Mouse (Mus musculus) B cell, adult 2 months (primary cell): ENCODE data around the gene Gm10570.

Experiments
- DNase-seq, 2 experiments: peaks; one replicate each; pipeline ENCODE4 v3.0.0; 2022

Gene Gm10570

DNA sequence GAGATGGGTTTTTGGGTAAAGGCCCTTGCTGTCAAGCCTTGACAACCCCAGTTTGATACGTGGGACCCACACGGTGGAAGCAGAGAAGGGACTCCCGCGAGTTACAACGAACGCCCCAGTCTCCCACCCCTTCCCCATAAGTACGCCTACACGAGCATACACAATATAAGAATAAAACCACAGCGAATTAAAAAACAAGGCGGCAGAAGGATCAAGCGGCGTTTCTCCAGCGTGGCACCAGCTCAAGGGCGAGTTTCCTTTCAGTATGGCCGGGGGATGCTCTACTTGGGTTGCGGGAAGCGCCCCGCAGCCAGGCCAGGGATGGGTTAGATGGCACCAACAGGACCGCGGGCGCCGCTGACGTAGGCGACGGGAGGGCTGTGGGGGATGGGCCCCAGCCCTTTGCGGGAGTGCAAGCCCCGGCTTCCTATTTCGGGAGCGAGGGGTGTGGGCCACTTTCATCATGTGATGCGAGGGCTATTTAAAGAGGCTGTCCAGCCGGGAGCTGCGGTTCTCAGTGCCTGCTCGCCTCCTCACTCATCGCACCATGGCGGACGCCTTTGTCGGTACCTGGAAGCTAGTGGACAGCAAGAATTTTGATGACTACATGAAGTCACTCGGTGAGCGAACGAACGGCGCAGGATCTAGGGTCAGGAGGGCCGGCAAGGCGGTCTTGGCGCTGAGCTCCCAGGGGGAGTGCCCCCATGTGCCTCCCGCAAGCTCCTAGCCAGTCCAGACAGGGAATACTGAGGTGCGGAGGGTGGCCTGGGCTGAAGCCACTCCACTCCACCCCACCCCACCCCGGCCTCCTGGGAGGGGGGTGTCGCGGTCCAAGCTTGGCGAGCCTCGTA, at the start of gene Gm10570, which contains the start of gene Fabp3:
TSS of gene Gm10570 (minus strand) at position 444 of the 851 bp plus-strand sequence.
TSS of gene Fabp3 (plus strand) at position 365 of the 851 bp plus-strand sequence.
- DNase-seq, result peak in 1 of 2 experiments; percentile 19

DNA sequence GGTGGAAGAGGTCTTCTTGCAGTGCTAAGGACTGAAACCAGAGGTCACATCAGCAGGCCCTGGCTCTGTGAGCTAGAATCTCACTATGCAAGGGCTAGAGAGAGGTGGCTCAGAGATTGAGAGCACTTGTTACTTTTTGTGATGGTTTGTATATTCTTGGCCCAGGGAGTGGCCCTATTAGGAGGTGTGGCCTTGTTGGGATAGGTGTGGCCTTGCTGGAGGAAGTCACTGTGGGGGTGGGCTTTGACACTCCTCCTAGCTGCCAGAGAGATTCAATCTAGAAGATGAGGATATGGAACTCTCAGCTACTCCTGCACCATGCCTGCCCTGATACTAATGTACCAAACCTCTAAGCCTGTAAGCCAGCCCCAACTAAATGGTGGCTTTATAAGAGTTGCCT, 49.5 kb upstream of the Gm10570 start:
- peak in 1 of 2 experiments; percentile 19 for DNase-seq

DNA sequence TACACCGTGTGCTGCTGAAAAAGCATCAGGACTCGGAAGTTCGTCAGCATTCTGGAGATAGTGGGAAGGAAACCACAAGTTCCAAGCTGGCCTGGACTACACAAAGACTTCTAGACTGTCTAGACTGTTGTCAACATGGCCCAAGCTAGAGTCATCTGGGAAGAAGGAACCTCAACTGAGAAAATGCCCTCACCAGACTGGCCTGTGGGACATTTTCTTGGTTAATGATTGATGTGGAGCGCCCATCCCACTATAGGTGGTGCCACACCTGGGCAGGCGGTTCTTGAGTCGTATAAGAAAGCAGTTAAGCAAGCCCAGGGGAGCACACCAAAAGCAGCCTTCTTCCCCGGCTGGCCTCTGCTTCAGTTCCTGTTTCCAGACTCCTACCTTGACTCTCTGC, 44.1 kb upstream of the Gm10570 start:
- no peak for DNase-seq

DNA sequence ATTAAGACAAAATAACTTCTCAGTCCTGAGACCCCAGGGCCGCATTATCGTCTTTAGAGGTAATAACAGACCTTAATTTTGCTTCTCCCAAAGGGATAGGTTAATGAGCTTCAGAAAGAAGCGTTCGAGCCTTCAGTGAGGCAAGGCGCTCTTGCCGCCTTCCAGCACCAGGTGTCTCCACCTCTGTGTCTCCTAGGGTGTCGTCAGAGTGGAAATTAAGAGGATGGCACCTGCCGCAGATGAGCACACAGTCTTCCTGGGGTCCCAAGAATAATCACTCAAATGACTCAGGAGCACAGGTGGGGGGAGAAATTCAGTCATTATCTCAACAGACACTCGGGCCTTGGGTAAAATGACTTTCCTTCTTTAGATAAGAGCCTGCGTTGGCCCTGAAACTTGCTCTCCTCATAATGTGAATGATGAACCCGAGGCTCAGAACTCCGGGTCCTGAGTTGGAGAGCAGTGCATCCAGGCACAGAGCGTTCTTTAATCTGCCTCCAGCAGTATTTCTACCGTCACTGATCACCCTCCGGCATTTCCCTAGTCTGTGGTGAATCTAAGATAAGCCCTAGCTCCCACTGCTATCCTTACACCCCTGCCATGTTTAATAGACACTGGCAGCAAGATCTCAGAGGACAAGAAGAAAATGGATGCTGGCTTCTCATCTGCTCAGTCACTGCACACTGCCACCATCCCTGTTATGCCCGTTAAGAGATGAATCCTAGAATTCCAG, 42.4 kb upstream of the Gm10570 start:
- no peak for DNase-seq

DNA sequence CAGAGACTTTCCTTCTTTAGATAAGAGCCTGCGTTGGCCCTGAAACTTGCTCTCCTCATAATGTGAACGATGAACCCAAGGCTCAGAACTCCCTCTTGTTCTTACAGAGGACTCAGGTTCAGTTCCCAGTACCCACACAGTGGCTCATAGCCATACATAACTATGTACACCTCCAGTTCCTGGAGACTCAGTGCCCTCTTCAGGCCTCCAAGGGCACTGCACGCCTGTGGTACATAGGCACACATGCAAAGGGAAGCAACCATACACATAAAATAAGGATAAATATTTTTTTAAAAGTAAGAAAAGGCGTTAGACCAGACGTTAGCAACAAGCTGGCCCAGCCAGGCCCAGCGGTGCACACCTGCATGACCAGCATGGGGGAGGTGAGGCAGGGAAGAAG, 41.2 kb upstream of the Gm10570 start:
- peak in 1 of 2 experiments; percentile 14 for DNase-seq

DNA sequence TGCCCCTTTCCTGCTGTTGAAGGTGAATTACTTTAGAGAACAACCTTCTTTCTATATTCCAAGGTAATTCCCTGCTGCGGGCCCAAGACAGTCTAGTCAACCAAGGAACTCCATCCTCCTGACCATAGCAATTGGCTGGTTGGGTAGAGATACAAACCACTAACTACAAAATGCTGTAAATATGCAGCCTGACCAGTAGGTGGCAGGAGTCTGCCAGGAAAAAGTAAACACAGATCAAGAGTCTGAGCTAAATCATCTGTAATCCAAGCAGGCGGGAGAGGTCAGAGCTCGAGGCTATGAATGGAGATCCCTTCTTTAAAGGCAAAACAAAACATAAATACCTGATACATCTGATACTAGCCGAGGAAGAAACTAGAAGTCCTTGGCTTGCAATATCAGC, 33.2 kb upstream of the Gm10570 start:
- peak; percentile 67 to 70 for DNase-seq

DNA sequence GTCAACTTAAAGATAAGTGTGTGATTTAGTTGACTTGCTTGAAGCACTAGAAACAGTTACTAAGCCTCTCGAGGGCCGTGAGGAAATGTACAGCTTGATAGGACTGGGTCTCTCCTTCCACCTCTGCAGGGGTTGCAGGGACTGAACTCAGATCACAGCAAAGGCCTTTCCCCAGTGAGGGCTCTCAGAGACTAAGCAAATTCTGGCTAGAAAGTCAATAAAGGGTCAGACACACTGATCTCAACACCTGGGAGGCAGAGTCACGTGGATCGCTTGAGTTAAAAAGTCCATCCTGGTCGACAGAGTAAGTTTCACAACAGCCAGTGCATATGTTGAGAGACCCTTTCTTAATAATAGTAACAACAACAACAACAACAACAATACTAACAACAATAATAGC, 27.4 kb upstream of the Gm10570 start:
- no peak for DNase-seq

DNA sequence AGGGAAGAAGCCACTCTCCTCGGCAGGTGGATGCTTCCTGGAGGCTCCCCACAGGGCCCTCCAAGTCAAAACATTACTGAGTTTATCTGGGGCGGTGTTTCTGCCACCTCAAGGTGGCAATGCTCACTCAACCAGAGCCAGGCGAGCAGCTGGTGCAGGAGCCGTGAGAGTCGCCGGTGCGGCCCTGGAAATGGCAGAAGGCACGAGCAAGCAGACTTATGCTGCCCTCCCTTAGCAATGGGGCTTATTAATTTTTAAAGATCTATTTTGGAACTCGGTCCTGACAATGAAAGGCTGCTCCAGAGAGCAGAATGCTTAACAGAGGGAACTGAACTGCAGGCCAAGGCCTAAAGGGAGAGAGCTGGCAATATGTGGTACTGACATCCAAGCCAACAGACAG, 18.9 kb upstream of the Gm10570 start:
- no peak for DNase-seq

DNA sequence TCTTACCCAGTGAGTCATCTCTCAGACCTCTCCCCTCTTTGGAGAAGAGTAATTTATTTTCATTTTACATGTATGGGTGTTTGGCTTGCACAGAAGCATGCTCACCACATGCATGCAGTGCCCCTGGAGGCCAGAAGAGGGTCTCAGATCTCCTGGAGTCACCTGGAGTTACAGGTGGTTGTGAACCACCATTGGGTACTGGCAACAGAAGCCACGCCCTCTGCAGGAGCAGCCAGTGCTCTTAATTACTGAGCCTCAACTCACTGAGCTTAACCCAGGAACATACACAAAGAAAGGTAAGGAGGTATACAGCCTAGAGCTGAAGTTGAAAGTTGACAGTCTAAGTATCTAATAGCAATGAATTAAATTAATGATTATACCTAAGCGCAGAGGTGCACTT, 17.0 kb upstream of the Gm10570 start:
- no peak for DNase-seq

DNA sequence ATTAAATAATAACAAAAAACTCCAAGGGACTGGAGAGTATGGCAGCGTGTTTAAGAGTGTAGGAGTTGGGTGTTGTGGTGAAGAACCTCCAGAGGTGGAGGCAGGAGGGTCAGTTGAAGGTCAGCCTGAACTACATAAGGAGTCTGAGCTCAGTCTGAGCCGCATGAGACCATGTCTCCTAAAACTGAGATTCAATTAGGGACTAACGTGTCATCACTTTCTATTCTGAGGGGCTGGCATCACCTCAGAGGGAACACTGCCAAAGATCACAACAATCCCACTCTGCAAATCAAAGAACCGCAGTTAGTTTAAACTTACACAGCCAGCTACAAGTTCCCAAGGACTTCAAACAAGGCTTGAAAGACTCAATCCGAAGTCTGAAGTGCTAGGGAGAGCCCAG, 15.1 kb upstream of the Gm10570 start:
- DNase-seq, result no peak

DNA sequence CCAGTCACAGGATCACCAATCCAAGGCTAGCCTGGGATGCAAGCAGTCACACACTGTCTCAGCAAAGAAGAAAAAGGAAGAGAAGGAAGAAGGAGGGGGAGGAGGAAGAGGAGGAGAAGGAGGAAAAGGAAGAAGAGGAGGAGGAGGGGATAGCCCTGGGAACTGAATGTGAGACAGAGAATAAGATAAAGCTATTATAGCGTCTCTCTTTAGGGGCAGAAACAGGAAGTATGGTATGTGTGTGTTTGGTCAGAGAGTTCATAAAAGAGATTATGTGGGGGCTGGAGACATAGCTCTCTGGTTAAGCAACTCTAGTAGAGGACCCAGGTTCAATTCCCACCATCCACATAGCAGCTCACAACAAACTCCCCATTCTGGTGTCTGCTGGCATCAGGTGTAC, 14.7 kb upstream of the Gm10570 start:
- no peak for DNase-seq

DNA sequence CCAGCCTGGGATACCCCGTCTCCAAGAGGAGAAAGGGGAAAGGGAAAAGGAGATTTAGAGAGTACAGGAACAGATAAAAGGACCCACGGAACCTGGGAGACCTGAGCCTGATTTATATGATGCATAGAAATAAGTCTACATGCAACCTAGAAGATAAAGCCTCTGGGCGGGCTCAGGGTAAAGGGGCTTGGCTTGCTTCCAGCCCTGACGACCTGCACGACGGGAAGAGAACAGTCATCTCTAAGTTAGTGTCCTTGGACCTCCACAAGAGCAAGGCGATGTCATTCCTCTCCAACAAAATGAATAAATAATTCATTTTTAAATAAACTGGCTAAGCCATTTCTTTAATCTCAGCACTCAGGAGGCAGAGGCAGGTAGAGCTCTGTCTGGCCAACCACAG, 14.1 kb upstream of the Gm10570 start:
- DNase-seq, result no peak

DNA sequence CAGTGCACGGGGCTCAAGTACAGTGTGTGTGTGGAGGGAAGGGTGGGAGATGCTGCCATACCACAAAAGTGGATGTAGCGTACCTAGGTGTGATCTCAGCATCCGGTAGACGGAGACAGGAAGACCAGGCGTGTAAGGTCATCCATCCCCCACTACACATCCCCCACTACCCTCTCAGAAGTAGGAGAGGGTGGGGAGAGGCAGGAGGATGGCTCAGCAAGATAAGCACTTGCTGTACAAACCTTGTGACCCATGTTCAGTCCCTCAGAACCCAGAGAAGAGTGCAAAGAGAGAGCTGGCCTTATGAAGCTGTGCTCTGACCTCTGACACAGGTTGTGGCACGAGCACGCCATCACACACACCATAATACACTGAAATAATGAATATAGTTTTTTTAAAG, 13.2 kb upstream of the Gm10570 start:
- no peak for DNase-seq

DNA sequence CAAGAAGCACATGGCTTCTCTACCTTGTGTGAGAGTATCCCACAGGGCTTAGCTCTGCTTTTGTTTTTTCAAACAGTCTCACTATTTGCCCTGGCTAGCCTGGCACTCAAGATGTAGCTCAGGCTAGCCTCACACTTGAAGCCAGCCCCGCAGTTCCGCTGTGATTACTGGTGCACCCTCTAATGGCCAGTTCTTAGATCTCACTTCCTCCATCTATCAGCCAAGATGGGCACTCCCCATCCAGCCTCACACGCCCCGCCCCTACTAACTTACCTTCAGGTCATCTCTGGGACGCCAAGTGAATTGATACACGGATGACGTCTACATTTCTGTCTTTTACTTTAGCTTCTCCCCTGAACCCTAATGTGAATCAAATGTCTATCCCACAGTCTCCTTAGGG, 11.1 kb upstream of the Gm10570 start:
- no peak for DNase-seq

DNA sequence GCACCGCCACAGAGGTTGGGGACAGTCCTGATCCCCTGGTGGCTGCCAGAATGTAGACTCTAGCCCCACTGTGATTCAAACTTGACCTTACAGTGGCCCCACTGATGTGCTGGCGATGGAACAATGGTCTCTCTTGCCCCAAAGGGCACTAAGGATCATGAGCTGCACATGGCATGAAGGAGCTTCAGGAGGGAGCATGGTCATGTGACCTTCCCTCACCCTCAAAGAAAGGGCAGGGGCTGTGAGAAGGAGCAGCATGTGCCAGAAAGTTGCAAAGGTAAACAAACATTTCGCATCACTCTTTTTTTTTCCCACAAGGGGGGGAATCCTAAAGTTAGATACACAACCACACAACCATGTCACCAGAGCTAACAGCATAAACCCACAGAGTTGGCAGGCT, 9.6 kb upstream of the Gm10570 start:
- DNase-seq, result no peak

DNA sequence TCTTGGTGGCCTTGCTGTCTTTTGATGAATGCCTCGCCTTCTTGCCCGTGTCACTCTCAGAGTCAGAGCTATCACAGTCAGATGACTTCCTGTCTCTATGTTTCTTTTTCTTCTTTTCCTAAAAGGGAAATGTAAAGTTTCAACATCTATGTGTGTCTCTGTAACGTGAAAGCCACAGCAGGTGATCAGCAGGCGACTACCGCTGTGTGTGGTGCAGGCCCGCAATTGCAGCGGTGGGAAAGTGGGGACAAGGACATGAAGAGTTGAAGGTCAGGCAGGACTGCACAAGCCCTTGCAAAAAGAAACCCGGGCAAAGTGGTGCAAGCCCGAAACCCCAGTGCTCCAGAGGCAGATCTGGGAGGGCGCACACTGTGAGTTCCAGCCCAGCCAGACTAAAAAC, 8.2 kb upstream of the Gm10570 start:
- DNase-seq, result no peak

DNA sequence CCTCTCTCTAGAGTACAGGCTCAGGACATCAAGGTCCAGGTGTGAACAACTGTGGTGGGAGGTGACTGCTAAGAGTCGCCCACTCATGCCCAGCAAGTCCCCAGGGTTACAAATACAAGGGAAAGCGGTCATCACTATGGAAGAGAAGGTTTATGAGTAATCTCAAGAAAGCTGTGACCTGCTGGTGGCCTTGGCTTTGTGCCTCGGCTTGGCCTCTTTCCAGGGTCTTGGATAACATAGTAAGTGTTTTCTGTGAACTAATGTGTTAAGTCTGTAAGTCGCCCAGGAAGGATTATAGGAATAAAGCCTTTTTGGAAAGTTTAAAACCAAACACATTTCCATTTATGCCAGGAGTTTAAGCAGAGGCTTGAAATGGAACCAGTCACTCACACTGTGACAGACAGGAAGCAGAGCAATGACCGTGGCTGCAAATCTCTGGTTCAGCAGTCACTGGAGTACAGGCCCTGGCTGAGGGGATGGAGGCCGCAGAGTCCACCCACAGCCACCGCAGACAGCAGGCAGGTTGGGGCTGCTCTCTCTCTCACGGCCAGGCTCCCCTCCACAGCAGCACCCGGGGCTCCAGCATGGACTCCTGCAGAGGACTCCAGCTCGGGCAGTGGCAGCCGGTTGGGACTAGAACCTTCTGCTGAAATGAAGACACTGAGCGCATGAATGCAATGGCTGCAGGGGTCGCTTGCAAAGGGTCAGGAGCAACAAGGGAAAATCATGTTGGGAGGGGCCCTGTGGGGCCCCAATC, 7.5 kb upstream of the Gm10570 start:
- no peak for DNase-seq

DNA sequence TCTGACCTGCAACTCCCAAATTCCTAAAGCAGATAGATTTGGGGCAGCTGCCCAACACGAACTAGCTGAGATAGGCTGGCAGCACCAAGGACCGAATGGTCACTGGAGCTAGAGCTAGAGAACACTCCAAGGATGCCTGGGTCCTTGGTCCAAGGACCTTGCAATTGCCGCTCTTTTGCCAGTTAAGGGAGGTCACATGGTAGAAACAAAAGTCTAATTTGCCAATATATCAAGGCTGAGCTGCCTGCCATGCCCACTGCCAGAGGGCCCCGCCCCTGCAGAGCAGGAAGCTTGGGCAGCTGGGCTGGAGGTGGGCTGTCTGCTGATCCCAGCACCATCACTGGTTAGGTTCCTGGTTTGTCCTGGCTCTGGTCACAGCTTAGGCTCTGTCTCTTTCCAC, 5.1 kb upstream of the Gm10570 start:
- no peak for DNase-seq

DNA sequence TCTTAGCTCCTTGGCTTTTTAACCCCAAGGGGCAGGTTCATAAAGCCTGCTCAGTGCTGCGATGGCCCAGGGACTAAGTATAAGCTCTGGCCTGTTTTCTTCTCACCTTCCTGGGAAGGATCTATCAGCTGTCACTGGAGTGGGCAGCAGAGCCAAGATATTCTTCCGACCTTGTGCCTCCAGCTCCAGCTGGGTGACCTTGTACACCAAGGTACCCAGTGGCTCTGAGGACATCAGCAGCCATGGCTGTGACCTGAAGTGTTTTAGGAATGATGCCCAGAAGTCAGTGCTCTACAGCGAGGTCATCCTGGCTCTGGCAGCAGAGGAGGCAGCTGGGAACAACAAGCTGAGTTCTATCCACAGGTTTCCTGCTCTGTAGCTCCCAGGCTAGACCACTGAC, 4.1 kb upstream of the Gm10570 start:
- no peak for DNase-seq

DNA sequence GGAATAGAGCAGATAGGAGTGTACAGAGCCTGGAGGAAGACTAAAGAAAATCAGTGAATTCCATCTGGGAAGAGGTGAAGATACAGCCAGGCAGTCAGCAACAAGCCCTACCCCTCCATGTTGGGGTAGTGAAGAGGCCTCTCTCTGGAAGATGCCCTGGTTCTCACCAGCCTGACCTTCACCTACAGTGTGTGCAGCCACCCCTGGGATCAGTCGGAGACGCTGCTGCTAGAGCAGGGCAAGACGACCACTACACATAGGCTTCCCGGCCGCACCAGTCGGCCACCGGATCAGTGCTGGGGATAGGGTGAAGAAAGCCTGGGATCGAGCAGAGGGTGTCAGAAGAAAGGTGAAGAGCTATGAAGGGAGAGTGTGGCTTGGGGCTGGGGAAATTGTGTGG, 780 bp upstream of the Gm10570 start:
- no peak for DNase-seq

DNA sequence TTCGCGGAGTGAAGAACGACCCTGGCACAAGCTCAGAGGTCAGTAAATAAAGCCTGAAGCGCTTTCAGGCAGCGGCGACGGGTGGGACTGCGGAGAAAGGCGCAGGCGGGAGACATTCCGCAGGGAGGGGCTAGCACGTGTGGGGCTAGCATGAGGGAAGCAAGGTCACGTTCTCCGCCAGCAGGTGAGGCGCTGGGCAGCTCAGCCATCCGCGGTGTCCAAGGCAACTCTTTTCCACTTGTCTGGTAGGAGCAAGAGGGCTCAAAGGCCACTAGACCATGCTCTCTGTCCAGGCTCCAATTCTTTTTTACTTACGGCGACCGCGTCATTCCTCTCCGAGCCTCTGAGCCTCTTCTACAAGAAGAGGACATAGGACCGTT, 633 bp downstream of the Gm10570 start:
- peak; percentile 12 to 18 for DNase-seq

DNA sequence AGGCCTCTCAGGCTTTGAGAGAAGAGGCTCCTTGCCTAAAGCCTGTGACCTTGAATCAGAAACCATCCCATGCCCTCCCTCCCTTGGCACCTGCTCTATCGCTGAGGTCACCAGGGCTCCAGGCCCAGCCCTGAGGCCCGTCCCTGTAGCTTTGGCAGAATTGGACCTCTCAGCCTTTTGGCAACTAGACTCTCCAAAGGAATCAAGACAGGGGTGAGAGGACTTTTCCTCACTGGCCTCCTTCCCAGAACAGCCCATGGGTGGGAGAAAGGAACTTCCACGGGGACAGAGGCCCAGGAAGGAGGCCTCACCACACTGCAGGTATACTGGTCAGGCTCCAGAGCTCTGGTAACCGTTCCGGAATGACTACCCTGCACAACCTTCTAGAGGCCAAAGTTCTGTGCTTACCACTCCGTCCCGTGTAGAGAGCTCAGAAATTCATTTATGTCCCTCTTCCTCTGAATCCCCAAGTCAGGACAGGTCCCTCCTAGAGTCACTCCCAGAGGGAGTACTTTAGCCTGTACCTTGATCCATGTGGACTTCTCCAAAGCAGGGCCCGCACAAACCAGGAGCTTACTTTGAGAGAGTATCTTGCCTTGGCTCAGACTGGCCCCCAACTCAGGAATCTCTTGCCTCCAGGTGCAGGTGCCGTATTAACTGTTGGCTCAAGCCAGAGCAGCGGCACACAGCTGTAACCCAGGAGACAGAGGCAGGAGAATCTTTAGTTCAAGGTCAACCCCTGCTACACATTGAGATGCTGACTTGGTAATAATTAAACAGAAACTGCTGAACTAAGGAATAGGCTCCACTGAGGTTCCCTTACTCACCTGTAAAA, 1.5 kb downstream of the Gm10570 start:
- no peak for DNase-seq

DNA sequence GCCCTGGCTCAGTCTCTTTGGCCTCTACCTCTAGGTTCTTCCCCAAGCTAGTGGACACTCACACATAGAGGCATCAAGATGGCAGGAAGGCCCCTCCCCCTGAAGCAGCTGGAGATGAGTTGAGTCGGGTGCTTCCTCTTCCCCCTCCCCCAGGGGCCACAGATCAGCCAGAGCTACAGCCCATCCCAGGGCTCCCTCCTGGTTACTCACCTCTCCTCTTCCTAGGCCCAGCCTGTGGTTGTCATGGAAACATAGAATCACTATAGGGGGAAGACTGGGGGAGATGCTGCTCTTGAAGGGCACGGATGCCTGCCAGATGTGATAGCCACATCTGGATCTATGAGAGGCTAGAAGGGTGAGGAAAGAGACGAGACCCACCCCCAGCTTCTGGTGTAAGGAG, 3.7 kb downstream of the Gm10570 start:
- DNase-seq, result no peak
